Mouse (Mus musculus): ENCODE data around the gene Bmyc.
"Not testable (repeated sequence)": the region's sequence is repeated elsewhere in the genome, so short reads cannot be mapped to it uniquely, and the experiment has no call there.

The Bmyc gene

DNA sequence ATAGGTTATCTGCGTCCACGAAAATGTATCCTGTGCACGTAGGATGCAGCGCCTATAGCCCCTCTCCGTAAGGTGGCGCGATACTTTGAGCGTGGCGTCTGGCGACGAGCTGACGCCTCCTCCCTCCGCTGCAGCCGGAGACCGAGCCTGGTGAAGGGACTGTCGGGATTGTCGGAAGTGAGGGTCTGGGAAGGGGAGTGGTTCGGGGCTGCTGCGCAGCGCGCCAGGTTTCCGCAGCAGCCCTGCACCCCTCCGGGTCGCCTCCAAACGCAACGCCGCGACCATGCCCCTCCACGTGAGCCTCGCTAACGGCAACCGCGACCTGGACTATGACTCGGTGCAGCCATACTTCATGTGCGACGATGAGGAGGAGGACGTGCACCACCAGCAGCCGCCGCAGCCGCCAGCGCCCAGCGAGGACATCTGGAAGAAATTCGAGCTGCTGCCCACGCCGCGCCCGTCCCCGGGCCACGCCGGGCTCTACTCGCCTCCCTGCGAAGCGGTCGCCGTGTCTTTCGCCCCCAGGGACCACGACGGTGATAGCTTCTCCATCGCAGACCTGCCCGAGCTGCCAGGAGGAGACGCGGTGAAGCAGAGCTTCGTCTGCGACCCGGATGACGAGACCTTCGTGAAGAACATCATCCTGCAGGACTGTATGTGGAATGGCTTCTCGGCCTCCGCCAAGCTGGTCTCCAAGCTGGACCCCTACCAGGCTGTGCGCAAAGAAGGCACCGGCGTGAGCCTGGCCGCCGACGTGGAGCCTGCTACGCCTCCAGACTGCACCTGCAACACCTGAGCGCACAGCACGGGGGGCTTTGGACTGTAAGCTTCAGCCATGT, at the start of gene Bmyc:
TSS of gene Bmyc (plus strand) at position 97 of the 839 bp plus-strand sequence.
- DNase-seq = peak; percentile 76

DNA sequence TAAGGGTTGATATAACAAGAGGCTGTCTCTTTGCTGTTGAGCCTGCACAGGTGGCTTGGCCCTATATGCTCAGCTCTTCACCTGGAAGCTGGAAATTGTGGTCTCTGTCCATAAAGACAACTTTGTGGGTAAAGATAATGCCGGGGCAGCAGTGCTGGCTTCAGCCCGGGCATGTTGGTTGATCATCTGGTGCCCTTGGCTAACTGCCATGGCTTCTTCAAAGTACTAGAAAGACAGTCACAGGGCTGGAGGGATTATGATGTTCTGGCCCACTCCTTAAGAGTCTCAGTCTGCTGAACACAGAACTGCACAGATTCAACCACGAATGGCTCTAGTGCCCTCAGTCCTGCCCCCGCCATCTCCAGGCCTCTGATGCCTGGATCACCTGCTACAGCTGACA, 49.3 kb upstream of the Bmyc start:
- DNase-seq = no peak

DNA sequence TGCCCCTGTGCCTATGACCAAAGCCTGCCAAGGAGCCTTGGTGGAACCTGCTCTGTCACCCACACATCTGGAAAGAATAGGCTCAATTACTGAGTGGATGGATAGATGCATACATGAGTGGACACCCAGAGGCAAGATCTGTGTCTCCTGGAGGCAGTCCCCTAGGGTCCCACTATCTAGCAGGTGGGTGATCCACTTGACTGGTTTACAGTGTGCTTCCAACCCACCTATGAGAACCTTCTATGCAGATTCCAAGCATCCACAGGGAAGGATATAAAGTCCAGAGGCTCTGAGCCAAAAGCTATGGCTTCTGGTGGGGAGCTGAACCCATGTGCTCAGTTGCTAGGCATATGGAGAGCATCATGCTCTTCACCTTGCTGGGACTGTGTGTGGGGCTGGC, 48.9 kb upstream of the Bmyc start, which contains the start of gene Lcn5:
TSS of gene Lcn5 (plus strand) at position 301 of the 400 bp plus-strand sequence.
- no peak for DNase-seq

DNA sequence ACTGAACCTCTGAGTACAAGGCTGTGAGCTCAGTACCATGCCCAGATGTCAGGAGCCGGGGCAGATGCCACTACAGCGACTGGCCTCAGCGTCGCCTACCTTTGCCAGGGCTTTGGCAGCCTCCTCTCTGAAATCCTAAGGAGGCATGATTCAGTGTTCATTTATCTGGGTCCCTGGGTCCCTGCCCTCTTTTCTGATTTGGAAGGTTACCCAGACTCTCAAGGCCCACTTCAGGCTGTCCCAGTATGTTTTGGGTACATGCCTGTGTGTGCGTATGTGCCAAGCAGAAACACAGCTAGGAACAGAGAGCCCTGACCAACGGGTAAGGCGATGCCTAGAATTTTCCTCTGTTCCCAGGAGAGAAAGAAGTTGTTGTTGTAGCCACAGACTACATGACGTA, 46.3 kb upstream of the Bmyc start:
- no peak for DNase-seq

DNA sequence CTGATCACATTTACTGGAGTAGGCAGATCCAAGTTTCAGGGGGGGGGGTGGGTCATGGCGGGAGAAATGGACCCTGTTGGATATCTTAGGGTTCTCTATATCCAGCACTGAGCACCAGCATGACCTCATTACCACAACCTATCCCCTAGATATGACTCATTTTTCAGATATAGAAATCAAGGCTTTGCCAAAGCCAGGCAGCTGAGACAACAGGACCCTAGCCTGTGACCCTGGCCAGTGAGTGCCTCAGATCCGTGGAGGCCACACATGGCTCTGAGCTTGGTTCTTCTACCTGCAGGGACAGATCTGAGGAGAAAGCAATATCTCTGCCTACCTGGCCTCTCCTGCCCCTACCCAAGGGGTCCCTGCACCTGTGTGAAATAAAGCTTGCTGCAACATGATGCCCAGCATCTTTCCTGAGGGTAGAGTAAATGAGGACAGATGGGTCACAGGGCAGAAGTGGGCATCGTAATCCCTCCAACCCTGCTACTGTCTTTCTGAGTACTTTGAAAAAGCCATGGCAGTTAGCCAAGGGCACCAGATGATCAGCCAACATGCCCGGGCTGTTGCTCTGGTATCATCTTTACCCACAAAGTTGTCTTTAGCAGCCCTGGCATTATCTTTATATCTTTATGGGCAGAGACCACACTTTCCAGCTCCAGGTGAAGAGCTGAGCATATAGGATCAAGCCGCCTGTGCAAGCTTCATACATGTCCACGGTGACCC, 45.1 kb upstream of the Bmyc start:
- no peak for DNase-seq

DNA sequence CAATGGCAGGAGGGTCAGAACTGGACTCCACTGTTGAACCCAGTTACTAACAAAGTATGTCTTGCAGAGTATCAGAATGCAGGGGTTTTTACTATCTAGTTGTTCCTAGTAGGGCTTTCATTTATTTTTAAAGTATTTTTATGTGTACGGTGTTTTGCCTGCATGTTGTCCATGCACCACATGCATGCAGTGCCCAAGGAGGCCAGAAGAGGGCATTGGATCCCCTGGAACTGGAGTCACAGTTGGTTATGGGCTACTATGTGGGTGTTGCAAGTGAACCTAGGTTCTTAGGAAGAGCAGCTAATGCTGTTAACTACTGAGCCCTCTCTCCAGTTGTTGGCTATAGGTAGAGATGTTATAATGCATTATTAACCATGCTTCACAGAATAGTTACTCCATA, 43.0 kb upstream of the Bmyc start:
- DNase-seq = peak; percentile 59

DNA sequence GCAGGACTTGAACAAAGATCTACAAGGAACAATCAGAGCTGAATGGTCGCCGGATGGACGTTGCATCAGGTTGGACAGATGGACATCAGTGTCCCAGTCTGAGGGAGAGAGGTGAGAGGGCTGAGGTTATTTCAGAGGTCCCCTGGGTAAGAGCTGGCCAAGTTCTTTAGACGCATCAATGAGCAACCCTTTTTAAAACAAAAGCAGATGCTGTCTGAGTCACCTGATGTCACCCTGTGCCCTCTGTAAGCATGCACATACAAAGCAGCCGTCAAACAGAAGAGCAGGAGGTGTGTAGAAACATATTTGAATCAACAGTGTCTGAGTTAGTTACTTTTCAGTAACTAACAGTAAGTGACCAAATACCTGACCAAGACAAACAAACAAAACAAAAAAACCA, 42.4 kb upstream of the Bmyc start:
- no peak for DNase-seq

DNA sequence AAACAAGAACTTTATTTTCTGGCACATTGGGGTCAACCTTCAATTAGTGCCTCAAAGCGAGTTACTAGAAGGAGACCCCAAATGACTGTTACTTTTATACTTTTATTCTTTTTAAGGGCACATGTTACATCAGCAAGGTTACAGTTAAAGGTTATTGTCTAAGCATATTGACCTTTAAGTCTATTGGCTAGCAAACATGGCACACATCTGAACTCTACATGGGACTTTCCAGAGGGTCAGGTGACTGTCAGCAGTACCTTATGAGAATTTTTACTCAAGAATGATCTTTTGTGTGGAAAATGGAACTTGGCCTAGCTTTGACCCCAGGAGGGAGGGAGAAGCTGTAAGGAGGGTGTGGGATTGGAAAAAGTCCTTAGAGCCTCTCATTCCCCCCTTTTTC, 40.0 kb upstream of the Bmyc start:
- no peak for DNase-seq

DNA sequence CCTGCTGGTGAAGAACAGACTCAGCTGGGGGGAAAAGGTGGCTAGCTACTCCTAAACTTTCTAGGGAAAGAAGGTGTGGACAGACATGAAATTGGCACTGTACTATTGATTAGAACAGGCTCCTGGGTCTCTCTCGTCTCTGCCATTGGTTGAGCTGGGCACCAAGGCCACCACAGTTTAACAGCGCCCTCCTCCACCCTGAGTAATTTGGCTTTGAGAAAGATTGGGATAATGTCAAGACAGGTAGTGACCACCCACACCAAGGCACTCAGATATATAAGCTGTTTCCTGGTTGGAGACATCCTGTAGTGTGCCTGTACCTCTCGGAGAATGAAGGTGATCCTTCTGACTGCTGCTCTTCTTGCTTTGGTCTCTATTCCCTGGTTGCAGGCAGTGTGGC, 30.1 kb upstream of the Bmyc start, which contains the start of gene Lcn6:
TSS of gene Lcn6 (plus strand) at position 301 of the 400 bp plus-strand sequence.
- no peak for DNase-seq

DNA sequence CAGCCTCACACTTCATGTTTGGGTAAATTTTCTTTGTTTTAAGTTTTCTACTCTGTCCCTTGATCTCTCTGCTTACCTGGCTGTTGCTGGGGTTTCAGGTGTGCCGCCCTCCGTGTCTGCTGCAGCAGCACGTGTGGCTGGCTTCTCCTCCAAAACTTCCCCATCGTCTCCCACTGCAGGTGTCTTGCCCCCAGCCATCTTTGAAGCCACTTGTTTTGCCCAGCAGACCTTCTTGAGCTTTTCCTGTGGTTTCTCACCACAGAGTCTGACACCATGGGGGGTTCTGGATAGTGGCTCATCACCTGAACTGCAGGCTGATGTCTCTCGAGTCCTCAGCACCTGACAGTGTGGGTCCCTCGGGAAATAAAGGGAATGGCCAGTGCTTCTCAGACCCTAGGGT, 27.0 kb upstream of the Bmyc start:
- DNase-seq = no peak

DNA sequence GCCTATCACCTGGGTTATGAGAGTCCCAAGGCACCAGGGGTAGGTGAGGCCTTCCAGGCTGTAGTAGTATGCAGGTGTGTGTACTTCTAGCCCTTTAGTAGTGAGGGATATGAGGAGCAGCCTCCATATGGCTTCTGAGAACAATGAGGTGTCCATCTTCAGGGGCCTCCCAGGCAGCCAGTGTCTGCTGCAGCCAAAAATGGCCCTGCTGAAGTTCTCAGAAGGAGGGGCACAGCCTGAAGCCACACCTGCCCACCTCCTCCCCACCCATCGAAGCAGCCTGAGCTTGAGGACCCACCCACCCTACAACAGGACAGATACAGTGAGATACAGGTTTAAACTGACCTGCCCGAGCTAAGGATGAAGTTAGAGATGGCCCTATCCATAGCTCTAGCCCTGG, 24.1 kb upstream of the Bmyc start, which contains the start of gene Lcn10:
TSS of gene Lcn10 (plus strand) at position 301 of the 400 bp plus-strand sequence.
- no peak for DNase-seq

DNA sequence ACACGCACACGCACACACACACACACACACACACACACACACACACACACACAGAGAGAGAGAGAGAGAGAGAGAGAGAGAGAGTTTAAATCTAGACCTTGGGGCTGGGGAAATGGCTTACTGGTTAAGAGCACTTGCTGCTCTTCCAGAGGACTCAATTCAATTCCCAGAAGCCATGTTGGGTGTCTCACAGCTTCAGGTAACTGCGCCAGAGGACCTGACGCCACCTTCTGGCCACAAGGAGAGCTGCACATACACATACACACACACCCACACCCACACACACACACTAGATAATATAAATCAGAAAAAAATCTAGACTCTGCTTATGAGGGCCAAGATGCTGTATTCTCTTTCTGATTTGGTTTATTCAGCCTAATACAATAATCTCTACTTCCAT, 19.6 kb upstream of the Bmyc start:
- no peak for DNase-seq

DNA sequence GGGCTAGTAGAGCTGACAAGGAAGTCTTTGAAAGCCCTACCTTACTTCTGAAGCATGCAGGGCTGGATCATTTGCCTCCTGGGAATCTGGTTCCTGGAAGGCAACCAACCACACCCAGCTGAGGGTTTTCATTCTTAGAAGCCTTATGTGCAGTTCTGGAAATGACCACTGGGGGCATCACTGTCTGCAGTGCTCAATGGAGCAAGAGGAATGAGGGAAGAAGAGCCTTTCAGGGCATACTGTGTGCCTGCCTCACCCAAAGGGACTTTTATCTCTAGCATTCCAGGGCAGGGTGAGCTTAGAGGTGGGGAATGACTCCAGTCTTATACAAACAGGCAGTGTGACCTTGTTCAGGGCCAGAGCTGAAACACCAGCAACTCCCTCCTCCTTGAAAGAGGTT, 11.9 kb upstream of the Bmyc start:
- DNase-seq = peak; percentile 77

DNA sequence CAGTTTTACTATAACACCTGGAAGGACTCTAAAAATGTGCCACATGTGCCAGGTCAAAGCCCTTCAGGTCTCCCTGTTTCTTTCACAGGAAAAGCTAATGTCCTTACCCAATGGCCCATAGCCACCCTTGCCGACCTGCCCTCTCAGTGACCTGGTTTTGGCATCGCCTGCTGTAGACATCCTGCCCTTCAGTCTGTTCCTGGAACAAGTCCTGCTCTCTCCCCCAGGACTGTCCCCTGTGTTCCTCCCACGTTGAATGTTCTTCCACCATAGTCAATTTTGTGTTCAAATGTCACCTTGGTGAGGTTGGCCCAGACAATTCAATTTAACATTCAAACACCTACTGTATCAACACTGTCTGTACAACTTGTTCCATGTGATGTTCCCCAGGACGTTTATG, 9.6 kb upstream of the Bmyc start:
- DNase-seq = no peak

DNA sequence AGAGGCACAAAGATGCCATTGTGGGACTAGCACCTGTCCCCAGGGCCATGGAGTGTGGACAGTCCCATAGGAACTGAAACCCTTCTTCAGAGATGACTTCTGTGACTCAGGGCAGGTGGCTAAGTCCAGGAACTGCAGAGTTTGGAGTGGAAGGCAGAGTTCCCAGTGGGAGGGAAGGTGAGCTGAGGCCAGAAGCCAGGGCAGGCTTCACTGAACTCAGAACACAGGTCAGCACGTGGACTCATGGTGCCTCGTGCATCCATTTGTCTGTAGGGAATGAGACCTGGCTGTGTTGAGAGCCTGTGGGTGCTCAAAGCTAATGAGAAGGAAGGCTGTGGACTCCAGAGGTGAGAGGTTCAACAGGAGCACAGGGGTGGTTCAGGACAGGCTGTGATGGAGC, 7.8 kb upstream of the Bmyc start:
- DNase-seq = no peak

DNA sequence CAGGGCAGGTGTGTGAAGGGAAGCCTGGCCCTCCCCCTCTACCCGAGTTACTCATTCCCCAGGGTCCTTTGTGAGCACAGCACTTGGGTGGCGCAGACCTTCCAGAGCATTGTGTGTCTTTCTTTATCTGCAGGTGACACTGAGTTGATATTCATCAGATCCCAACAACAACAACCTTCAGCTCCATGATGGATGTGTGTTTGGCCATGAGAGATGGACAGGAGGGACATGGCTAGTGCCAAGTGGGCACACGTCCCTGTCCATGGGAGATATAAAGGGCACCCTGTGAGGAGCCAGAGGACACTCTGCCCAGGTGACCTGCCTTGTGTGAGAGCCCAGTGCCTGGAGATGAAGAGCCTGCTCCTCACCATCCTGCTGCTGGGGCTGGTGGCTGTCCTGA, 6.8 kb upstream of the Bmyc start, which contains the start of gene Obp2a:
TSS of gene Obp2a (plus strand) at position 301 of the 400 bp plus-strand sequence.
- not testable (repeated sequence) for DNase-seq

DNA sequence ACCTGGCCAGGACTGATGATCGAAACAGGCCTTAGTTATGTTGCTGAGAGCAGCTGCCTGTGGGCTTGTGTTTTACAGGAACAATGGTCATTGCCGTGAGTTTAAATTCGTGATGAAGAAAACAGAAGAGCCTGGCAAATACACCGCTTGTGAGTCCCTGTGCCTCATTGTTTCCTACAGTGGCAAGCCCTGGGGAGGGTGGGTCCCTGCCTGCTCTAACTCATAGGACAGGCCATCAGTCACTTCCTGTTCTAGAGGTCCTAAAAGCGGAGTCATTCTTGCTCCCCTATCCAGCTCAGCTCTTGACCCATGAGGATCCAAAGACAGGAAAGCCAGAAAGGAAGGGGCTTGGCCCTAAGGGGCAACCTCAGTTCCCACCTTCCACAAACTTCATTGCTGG, 5.5 kb upstream of the Bmyc start:
- DNase-seq = no peak

DNA sequence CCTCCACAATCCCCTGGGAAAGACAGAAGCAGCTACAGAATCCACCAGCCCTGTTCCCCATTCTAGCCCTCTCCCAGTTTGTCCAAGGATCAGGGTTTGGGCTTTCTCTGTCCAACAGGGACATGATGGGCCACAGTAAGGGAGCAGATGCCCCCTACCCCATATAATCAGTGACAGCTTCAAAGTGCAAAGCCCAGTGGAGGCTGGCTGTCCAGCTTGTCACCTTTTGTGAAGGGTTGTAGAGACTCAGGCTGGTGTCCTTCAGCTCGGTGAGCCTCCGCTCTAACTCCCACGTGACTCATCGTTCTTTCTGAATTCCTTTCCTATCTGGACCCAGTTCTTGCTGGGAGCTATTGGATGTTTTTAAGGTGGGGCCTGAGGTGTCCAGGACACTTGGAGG, 2.8 kb upstream of the Bmyc start:
- no peak for DNase-seq

DNA sequence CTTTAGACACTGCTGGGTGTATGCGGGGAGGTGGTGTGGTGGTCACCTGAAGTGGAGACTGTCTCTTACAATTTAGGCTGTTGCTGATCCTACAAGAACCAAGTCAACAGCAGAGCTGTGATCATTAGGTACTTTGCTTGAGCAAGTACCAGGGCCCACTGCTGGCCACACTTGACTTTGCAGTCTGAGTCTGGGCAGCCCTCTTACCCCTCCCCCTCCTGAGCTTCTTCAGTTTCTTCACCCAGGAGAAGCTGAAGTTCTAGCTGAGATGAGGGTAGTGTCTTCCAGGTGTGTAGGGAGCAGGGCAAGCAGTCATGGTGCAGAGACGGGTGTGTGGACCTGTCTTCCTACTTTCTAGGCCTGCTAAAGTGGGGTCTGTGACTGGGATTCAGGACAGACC, 1.6 kb downstream of the Bmyc start:
- no peak for DNase-seq

DNA sequence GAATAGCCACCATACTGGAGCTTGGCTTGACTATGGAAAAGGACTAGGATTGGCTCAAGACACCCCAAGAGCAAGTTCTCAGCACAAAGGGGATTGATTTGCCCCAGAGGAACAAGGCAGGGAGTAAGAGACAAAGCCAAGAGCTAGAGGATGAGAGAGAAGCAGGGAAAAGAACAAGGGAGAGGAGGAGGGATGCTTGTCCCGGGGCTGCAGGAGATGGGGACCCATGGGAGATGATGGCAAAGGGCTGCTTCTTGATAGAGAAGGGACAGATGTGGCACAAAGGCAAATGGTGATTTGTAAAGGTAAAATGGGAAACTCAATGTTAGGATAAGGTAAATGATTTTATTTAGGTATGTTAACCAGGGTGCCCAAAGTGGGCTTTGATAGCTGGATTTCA, 2.5 kb downstream of the Bmyc start:
- DNase-seq = not testable (repeated sequence)

DNA sequence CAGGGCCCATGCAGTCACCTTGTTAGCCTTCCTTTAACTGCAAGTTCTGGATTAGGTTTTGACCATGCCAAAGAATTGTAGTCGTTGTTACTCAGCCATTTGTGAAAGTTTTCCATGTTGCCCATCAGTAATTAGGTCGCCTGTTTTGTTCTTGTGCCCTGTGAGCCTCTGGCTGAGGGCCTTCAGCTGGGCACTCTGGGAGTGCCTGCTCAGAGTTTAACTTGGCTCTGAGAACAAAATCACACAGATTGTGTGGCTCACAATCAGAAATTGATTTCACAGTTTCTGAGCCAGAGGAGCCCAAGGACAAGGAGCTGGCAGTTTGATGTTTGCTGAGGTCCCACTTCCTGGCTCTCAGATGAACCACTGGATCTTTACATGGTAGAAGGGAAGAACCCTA, 3.3 kb downstream of the Bmyc start:
- not testable (repeated sequence) for DNase-seq

DNA sequence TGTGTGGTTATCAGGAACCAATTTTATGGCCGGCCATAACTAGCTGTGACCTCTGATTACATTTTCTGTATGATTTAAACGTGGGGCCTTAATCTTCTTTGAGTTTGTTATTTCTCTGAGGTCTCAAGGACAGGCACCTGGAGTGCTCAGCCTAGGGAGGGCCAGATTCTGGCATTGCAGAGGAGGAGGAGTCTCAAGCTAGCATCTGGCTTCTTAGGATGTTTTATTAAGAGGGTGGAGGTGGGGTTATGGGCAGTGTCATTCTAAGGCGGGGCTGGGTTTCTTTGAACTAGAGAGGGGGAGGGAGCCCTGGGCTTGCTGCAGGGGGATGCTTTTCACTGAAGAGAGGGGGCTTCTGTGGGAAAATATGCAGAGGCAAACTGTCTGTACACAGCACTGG, 5.1 kb downstream of the Bmyc start:
- not testable (repeated sequence) for DNase-seq

DNA sequence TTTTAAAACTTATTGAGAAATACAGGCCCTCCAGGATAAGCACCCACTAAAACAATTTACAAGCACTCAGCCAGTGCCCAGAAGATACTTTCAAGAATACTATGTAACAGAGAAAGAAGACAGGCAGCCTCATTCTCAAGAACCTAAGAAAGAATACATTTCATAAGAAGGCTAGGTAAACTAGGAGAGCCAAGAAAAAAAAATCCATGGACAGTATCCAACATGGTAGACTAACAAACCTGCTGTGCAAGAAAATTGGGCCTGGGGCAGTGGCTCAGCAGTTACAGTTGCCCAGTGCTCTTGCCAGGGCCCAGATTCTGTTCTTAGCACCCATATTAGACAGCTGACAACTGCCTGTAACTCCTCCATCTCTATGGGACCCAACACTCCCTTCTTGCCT, 10.7 kb downstream of the Bmyc start:
- no peak for DNase-seq
